Mouse (Mus musculus): ENCODE data around the gene Dgkh.
"Not testable (repeated sequence)": the region's sequence is repeated elsewhere in the genome, so short reads cannot be mapped to it uniquely, and the experiment has no call there.

Gene Dgkh

GRCm38 (mm10) chr14:78732617-78733312 is at the start of gene Dgkh:
Gene Dgkh, minus strand, starts transcription at chr14:78732776.
- peak; percentile 60 to 74 for DNase-seq

- DNase-seq: no peak
Observed at GRCm38 (mm10) chr14:78777215-78777614, 44.6 kb upstream of the Dgkh start.

DNA sequence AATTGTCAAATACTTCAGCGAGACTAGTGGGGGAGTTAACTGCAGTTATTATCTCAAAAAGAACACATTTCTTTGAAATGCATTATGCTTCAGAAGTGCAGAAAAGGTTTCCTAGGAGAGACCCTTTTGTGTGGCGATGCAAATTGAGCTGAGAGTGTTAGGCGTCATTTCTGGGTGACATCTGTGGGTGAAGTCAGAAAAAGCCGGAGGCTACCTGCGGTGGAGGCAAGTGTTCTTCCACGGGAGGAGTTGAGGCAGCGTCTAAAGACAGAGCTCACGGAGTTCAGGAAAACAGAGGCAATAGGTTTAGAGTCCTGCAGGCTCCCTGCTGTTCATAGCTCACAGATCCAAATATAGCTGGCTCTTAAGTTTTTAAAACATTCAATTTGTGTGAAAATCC is 44.1 kb upstream of the Dgkh start:
- no peak for DNase-seq

DNA sequence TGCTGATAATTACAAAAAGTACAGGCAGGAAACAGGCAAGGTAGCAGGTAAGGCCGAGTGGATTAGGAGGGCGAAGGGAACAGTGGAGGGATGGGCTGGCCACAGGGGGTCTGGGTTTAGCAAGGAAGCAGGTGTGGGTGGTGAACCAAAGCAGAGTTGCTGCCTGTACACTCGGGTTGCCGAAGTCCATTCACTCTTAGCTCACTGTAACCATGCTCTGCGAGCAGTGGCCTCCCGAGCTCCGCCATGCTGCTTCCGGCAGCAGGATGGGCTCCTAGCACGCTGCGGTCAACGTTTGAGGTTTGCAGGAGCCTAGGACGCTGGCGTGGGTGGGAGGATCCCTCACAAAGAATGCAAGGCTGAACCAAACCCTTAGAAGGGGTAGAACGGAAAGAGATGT is 43.1 kb upstream of the Dgkh start:
- no peak for DNase-seq

DNA sequence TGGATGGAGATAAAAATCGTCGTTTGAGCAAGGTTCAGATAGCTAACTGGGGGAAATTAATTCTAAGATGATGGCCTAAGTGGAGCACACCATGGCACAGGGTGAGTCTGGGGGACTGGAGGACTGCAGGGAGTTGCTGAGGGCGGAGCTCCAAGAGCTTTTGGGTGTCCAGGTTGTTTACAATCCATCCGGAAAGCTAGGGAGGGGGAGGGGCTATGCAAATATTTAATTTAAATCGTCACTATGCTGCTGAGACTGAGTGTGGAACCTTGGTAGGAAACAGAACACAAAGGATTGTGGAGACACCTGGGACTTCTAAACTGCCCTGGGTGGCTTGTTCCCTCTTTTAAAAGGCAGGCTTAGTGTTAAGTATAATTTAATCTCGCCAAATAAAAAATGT is 42.6 kb upstream of the Dgkh start:
- no peak for DNase-seq

- no peak for DNase-seq
Observed at GRCm38 (mm10) chr14:78770457-78770856, 37.9 kb upstream of the Dgkh start.

DNA sequence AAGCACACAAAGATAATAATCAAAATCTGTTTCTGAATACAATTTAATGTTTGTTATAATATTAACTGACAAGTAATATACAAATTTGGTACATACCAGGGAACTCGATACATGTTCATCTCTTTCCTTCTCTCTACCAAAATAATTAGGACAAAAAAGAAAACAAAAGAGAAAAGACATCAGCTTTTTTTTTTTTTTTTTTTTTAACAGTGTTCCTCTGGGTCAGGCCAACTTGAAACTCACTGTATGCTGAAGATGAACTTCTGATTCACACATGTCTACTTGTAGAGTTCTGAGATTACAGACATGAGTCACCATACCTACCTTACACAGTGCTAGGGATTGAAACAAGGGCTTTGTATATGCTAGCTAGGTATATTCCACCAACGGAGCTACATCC is 28.5 kb upstream of the Dgkh start:
- DNase-seq: no peak

GRCm38 (mm10) chr14:78759491-78759890 is 26.9 kb upstream of the Dgkh start:
- DNase-seq: no peak

GRCm38 (mm10) chr14:78755316-78755715 is 22.7 kb upstream of the Dgkh start:
- no peak for DNase-seq

DNA sequence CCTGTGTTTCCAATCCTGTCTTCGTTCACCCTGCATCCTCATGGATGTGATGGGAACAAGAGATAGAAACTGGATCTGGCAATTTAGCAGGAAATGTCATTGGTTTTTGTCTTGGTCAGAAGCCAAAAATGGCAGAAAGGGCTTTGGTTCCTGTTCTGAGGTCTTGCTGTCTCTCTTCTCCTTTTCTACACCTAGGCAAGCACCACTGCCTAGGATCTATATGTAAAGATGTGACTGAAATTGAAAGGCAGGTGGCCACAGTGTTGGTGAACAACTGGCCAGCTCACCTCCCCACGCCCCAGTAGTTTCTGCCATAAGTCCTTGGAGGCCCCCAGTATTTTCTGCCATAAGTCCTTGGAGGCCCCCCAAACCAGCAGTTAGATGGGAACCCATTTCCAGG is 16.1 kb upstream of the Dgkh start:
- no peak for DNase-seq

GRCm38 (mm10) chr14:78747969-78748651 is 15.5 kb upstream of the Dgkh start:
- DNase-seq: no peak

- no peak for DNase-seq
Observed at GRCm38 (mm10) chr14:78747454-78747853, 14.9 kb upstream of the Dgkh start.

GRCm38 (mm10) chr14:78734605-78735004 is 2.0 kb upstream of the Dgkh start:
- no peak for DNase-seq

- not testable (repeated sequence) for DNase-seq
Observed at GRCm38 (mm10) chr14:78734203-78734602, 1.6 kb upstream of the Dgkh start.

DNA sequence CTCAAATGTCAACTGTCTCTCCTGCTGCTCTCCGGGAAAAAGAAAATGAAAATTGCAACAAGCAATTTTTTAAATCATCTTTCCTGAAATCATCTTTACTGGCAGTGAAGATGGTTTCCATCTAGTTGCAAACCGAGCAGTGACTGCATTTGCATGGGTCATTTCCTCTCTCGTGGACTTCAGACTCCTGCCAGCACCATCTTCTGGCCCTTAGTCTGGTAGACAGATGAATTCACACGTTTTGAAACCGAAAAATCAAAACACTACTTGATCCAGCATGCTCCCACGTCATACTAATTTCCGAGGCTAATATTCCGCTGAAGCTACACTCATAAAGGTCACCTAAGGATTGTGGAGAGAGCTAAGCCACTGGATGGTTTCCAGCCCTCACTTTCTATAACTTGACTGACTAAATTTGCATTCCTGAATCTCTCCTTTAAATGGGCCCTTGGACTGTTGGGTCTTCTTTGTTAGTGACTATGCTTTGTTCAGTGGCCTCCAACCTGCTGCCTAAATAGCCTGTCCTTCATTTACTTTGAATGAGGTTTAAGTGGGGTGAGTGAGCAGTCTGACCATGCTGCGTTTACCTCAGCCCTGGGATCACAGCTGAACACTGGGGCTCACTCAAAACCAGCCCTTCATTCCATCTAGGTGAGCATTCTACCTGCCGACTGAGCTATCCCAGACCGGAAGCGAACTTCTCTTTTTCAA is 945 bp upstream of the Dgkh start:
- no peak for DNase-seq

- peak; percentile 26 to 41 for DNase-seq
Observed at GRCm38 (mm10) chr14:78731852-78732616, 542 bp downstream of the Dgkh start.

DNA sequence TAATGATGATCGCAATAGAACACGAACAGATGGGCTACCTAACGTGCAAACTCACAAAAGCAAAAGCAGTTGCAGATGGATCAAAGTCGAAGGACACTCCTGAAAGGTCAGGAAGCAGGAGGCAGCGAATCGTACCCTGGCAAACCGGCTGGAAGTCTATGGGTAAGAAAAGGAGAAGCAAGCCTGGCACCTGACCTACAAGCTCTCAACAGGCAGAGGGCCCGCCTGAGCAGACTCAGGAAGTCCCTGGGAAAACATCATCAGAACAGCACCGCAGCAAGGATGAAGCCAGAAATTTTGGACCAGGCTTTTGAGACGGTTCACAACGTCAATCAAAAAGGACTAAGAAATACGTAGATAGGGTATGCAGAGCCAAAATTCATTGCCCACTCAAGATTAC is 1.3 kb downstream of the Dgkh start:
- peak; percentile 16 to 30 for DNase-seq

- no peak for DNase-seq
Observed at GRCm38 (mm10) chr14:78725976-78726375, 6.6 kb downstream of the Dgkh start.

GRCm38 (mm10) chr14:78725307-78725956 is 7.1 kb downstream of the Dgkh start:
- no peak for DNase-seq

DNA sequence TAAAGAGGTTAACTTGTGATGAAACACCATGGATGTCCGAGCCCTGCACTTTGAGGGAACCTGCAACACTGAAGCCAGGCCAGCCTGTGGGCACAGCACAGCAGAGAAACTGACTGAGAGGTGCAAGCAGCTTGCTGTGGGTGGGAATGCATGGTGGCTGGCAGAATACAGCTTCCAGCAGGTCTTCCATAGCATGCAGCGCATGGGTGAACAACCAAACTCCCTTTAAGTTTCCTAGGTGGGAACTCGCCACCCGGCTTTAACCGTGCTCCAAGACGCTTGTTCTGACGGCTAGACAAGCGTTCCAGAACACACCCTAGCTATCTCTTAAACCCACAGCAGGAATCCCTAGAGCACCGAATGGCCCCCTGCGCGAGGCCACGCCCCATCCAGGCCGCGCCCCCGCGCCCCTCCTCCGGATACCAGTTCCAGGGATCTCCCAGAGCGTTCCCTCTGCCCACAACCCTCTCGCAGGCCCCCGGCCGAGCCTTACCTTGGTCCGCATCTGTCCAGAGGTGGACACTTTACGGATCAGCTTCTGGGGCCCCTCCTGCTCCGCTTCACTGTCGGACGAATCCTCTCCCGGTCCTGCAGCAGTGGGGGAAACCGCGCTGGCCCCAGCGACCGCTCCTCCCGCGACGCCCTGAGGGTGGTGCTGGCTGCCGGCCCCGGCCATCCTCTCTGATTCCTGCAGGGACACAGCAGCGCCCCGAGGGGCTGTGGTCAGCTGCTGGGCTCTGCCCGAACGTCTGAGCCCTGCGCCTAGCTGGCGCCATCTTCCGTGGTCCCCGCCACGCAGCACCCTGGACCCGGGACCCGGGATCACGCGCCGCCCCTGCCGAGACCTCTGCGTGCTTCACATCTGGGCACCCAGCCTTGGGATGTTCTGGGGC is 7.9 kb downstream of the Dgkh start:
- DNase-seq: peak in 1 of 2 experiments; percentile 31

DNA sequence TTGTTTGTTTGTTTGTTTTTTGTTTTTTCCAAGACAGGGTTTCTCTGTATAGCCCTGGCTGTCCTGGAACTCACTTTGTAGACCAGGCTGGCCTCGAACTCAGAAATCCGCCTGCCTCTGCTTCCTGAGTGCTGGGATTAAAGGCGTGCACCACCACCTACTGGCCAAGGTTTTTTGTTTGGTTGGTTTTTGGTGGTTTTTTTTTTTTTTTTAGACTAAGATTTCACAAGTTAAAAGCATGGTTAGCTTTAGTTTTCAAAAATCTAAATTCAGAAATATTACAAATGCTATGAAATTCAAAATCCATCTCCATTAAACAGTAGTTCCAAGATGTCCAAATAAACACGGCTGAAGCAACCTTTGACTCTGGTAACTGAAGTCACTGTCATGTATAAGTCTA is 8.9 kb downstream of the Dgkh start:
- not testable (repeated sequence) for DNase-seq

GRCm38 (mm10) chr14:78722031-78722430 is 10.5 kb downstream of the Dgkh start:
- DNase-seq: no peak
